Mouse (Mus musculus): Measurements from ENCODE around the gene Cd19. TPM values are rescaled to one million over a fixed set of nuclear protein-coding genes. Genes with fewer than 3 reads are reported as not detected.
A peak's percentile ranks its signal among the peaks of the same experiment; 100 is the strongest.

Cd19 gene
- polyA plus RNA-seq, 1 experiment from 2014 or later: not detected

DNA sequence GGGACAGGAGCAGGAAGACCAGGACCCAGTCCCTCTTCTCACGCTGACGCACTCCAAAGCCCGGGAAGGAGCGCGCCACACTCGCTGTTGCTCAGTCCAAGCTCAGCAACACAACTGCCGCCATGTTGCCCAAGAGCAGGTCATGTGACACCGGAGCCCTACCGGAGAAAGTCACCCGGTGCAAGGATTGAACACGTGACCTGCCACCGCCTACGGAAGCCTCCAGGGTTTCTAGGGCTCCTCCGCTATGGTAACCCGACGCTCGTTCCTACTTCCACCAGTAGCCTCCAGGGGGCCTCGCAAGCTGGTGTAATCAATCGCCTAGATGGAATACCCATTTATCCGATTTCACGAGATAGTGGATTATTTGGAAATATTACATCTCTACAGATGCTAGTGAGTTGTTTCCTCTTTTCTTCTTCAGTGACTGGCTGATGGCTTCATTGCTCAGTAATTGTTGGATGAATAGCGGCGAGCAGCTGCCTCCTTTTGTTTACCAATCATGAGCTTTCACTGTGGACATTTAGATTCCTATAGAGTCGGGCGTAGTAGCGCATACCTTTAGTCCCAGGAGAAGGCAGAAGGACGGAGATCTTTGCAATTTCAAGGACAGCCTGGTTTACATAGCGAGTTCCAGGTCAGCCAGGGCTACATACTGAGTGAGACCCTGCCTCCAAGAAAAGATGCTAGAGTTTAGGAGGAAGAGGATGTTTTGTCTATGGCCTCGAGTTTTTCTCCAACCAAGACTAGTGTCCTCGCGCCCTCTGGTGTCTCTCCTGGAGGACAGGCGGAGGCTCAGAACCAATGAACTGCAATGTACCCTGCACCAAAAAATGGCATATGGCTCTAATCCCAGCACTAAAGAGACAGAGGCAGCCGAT lies 37.2 kb downstream of the Cd19 start, which contains the start of gene Spns1:
Spns1 (minus strand) TSS at position 173 of the 881 bp plus-strand sequence.
- Histone ChIP-seq H3K27me3 (ENCODE audit: control insufficient read depth, insufficient read depth, low read length) (no peaks in the 10 kb centered on the region), H3K9ac (replicated peaks; ENCODE audit: low read depth, low read length) (peak within 1 kb of the TSS; percentile 77), H3K4me1 (ENCODE audit: control insufficient read depth, insufficient read depth, low read length) (peaks cover 6% of the 10 kb centered on the region), H3K9me3 (ENCODE audit: control insufficient read depth, low read length) (no peaks in the 10 kb centered on the region), H3K4me3 (ENCODE audit: low read depth, low read length) (peak within 1 kb of the TSS; percentile 76), H3K36me3 (ENCODE audit: control insufficient read depth, insufficient read depth, low read length) (peaks cover 10% of the 10 kb centered on the region), H3K27ac (ENCODE audit: low read depth, low read length) (peak within 1 kb of the TSS; percentile 70), H3K4me2 (ENCODE audit: low read depth, low read length) (peak within 1 kb of the TSS; percentile 98)
- WGBS: 1% methylated on average over 33 of the region's 33 CpGs
- peak; percentile 98 for ATAC-seq (ENCODE audit: low read depth)

DNA sequence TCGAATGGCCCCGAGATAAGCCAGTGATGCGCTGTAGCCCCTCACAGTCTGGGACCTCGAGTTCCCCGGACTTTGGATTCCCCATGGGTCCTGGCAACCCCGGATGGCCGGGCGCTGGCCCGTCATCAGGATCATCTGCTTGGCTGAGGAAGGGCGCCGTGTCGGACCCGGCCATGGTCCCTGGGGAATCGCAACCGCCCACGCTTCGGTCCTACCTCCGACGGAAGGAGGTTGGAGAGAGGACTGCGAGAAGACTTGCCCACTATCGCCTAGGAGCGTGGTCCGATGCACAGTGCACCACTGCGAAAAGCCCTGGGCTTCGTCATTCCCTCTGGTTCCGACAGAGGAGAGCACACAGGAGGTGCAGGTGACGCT lies 37.8 kb downstream of the Cd19 start:
- peak; percentile 68 for ATAC-seq (ENCODE audit: low read depth)
- no peaks in the 10 kb centered on the region for H3K27me3 ChIP-seq (ENCODE audit: control insufficient read depth, insufficient read depth, low read length)
- peak overlapping the region; percentile 76 for H3K4me3 ChIP-seq (ENCODE audit: low read depth, low read length)
- peak overlapping the region; percentile 98 for H3K4me2 ChIP-seq (ENCODE audit: low read depth, low read length)
- peaks cover 6% of the 10 kb centered on the region for H3K4me1 ChIP-seq (ENCODE audit: control insufficient read depth, insufficient read depth, low read length)
- 1% methylated on average over 27 of the region's 27 CpGs for WGBS
- peaks cover 15% of the 10 kb centered on the region for H3K36me3 ChIP-seq (ENCODE audit: control insufficient read depth, insufficient read depth, low read length)
- H3K9ac ChIP-seq (replicated peaks; ENCODE audit: low read depth, low read length): peak overlapping the region; percentile 77
- H3K9me3 ChIP-seq (ENCODE audit: control insufficient read depth, low read length): no peaks in the 10 kb centered on the region
- no peak overlapping the region for H3K27ac ChIP-seq (ENCODE audit: low read depth, low read length)

DNA sequence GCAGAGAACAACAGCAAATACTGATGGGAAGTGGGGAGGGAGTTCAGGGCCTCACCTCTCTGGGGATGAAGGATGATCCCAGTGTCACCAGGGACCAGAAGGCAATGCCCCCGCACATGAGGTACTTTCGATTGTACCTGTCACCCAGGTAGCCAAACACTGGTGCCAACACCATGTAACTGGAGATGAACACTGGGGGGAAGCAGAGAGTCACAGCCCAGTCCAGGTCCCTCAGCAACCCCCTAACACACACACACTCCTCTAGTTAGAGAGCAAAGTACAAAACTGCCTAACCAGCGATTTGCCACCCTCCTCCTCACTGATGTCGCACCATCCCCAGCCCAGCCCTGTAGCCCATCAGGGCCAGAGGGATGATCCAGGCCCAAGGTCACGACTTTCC lies 39.7 kb downstream of the Cd19 start:
- Histone ChIP-seq H3K9ac (replicated peaks; ENCODE audit: low read depth, low read length) (no peak overlapping the region), H3K9me3 (ENCODE audit: control insufficient read depth, low read length) (no peaks in the 10 kb centered on the region), H3K4me2 (ENCODE audit: low read depth, low read length) (no peak overlapping the region), H3K27ac (ENCODE audit: low read depth, low read length) (no peak overlapping the region), H3K4me3 (ENCODE audit: low read depth, low read length) (no peak overlapping the region), H3K4me1 (ENCODE audit: control insufficient read depth, insufficient read depth, low read length) (peaks cover 6% of the 10 kb centered on the region), H3K27me3 (ENCODE audit: control insufficient read depth, insufficient read depth, low read length) (no peaks in the 10 kb centered on the region), H3K36me3 (ENCODE audit: control insufficient read depth, insufficient read depth, low read length) (peaks cover 29% of the 10 kb centered on the region)
- whole genome bisulfite sequencing: 77% methylated on average over 5 of the region's 5 CpGs
- ATAC-seq (ENCODE audit: low read depth): no peak

- H3K9ac ChIP-seq (replicated peaks; ENCODE audit: low read depth, low read length): no peak overlapping the region
- H3K27ac ChIP-seq (ENCODE audit: low read depth, low read length): no peak overlapping the region
- H3K4me3 ChIP-seq (ENCODE audit: low read depth, low read length): no peak overlapping the region
- peaks cover 34% of the 10 kb centered on the region for H3K36me3 ChIP-seq (ENCODE audit: control insufficient read depth, insufficient read depth, low read length)
- H3K9me3 ChIP-seq (ENCODE audit: control insufficient read depth, low read length): no peaks in the 10 kb centered on the region
- 89% methylated on average over 6 of the region's 6 CpGs for WGBS
- peaks cover 6% of the 10 kb centered on the region for H3K4me1 ChIP-seq (ENCODE audit: control insufficient read depth, insufficient read depth, low read length)
- no peak overlapping the region for H3K4me2 ChIP-seq (ENCODE audit: low read depth, low read length)
- H3K27me3 ChIP-seq (ENCODE audit: control insufficient read depth, insufficient read depth, low read length): no peaks in the 10 kb centered on the region
- no peak for ATAC-seq (ENCODE audit: low read depth)
These were observed 40.2 kb downstream of the Cd19 start for GRCm38 (mm10) chr7:126374526-126374925.

- peaks cover 36% of the 10 kb centered on the region for H3K36me3 ChIP-seq (ENCODE audit: control insufficient read depth, insufficient read depth, low read length)
- 90% methylated on average over 9 of the region's 9 CpGs for WGBS
- H3K9ac ChIP-seq (replicated peaks; ENCODE audit: low read depth, low read length): no peak overlapping the region
These were observed 41.7 kb downstream of the Cd19 start for GRCm38 (mm10) chr7:126373007-126373406.

GRCm38 (mm10) chr7:126369393-126369792 lies 45.3 kb downstream of the Cd19 start, which contains the start of gene Lat:
Lat (minus strand) TSS chr7:126369570.
- no peak for ATAC-seq (ENCODE audit: low read depth)
- Histone ChIP-seq H3K4me2 (ENCODE audit: low read depth, low read length) (no peak within 1 kb of the TSS), H3K9me3 (ENCODE audit: control insufficient read depth, low read length) (no peaks in the 10 kb centered on the region), H3K27ac (ENCODE audit: low read depth, low read length) (no peak within 1 kb of the TSS), H3K4me1 (ENCODE audit: control insufficient read depth, insufficient read depth, low read length) (no peaks in the 10 kb centered on the region), H3K27me3 (ENCODE audit: control insufficient read depth, insufficient read depth, low read length) (no peaks in the 10 kb centered on the region), H3K4me3 (ENCODE audit: low read depth, low read length) (no peak within 1 kb of the TSS), H3K36me3 (ENCODE audit: control insufficient read depth, insufficient read depth, low read length) (peaks cover 39% of the 10 kb centered on the region), H3K9ac (replicated peaks; ENCODE audit: low read depth, low read length) (no peak within 1 kb of the TSS)
- WGBS: 79% methylated on average over 13 of the region's 13 CpGs

More at GRCm38 (mm10) chr7:126373007-126373406, 41.7 kb downstream of the Cd19 start:
- Histone ChIP-seq H3K4me2 (ENCODE audit: low read depth, low read length) (no peak overlapping the region), H3K27ac (ENCODE audit: low read depth, low read length) (no peak overlapping the region), H3K4me3 (ENCODE audit: low read depth, low read length) (no peak overlapping the region), H3K4me1 (ENCODE audit: control insufficient read depth, insufficient read depth, low read length) (peaks cover 6% of the 10 kb centered on the region), H3K9me3 (ENCODE audit: control insufficient read depth, low read length) (no peaks in the 10 kb centered on the region), H3K27me3 (ENCODE audit: control insufficient read depth, insufficient read depth, low read length) (no peaks in the 10 kb centered on the region)
- no peak for ATAC-seq (ENCODE audit: low read depth)

GRCm38 (mm10) chr7:126368367-126368766 lies 46.3 kb downstream of the Cd19 start:
- Histone ChIP-seq H3K4me3 (ENCODE audit: low read depth, low read length) (no peak overlapping the region), H3K4me1 (ENCODE audit: control insufficient read depth, insufficient read depth, low read length) (no peaks in the 10 kb centered on the region), H3K27ac (ENCODE audit: low read depth, low read length) (no peak overlapping the region), H3K4me2 (ENCODE audit: low read depth, low read length) (no peak overlapping the region), H3K36me3 (ENCODE audit: control insufficient read depth, insufficient read depth, low read length) (peaks cover 32% of the 10 kb centered on the region), H3K9ac (replicated peaks; ENCODE audit: low read depth, low read length) (no peak overlapping the region), H3K27me3 (ENCODE audit: control insufficient read depth, insufficient read depth, low read length) (no peaks in the 10 kb centered on the region), H3K9me3 (ENCODE audit: control insufficient read depth, low read length) (no peaks in the 10 kb centered on the region)
- ATAC-seq (ENCODE audit: low read depth): no peak
- WGBS: 88% methylated on average over 8 of the region's 8 CpGs

GRCm38 (mm10) chr7:126367636-126368035 lies 47.1 kb downstream of the Cd19 start:
- Histone ChIP-seq H3K36me3 (ENCODE audit: control insufficient read depth, insufficient read depth, low read length) (peaks cover 30% of the 10 kb centered on the region), H3K4me3 (ENCODE audit: low read depth, low read length) (no peak overlapping the region), H3K9ac (replicated peaks; ENCODE audit: low read depth, low read length) (no peak overlapping the region), H3K4me2 (ENCODE audit: low read depth, low read length) (no peak overlapping the region), H3K27ac (ENCODE audit: low read depth, low read length) (no peak overlapping the region), H3K27me3 (ENCODE audit: control insufficient read depth, insufficient read depth, low read length) (no peaks in the 10 kb centered on the region), H3K9me3 (ENCODE audit: control insufficient read depth, low read length) (no peaks in the 10 kb centered on the region), H3K4me1 (ENCODE audit: control insufficient read depth, insufficient read depth, low read length) (no peaks in the 10 kb centered on the region)
- WGBS: 93% methylated on average over 10 of the region's 10 CpGs
- no peak for ATAC-seq (ENCODE audit: low read depth)

GRCm38 (mm10) chr7:126363038-126363437 lies 51.7 kb downstream of the Cd19 start:
- 87% methylated on average over 6 of the region's 6 CpGs for WGBS
- Histone ChIP-seq H3K36me3 (ENCODE audit: control insufficient read depth, insufficient read depth, low read length) (0 out of 2 replicates have a peak, but pooled peaks cover 3% of the 10 kb centered on the region), H3K9me3 (ENCODE audit: control insufficient read depth, low read length) (no peaks in the 10 kb centered on the region), H3K27me3 (ENCODE audit: control insufficient read depth, insufficient read depth, low read length) (no peaks in the 10 kb centered on the region), H3K4me3 (ENCODE audit: low read depth, low read length) (no peak overlapping the region), H3K9ac (replicated peaks; ENCODE audit: low read depth, low read length) (no peak overlapping the region), H3K4me1 (ENCODE audit: control insufficient read depth, insufficient read depth, low read length) (no peaks in the 10 kb centered on the region), H3K27ac (ENCODE audit: low read depth, low read length) (no peak overlapping the region), H3K4me2 (ENCODE audit: low read depth, low read length) (no peak overlapping the region)
- no peak for ATAC-seq (ENCODE audit: low read depth)
